Mouse (Mus musculus): ENCODE data around the gene Nr4a3.

Gene Nr4a3

DNA sequence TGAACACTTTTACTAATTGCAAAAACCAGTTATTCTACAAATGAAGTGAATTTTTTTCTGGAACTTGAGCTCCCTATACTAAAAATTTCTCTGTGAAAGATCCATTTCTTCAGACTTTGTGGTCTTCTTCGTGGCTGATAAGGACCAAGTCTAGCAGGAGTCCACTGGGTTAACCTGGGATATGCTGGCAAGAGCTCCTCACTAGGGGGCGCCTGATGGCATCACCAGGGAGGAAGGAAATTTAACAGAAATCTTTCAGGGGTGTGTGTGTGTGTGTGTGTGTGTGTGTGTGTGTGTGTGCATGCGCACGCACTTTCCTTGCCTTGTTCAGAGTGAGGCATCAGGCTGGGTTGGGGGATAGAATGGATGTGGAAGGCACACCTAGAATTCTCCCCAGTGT is 71.2 kb downstream of the Nr4a3 start:
- peak; percentile 18 for DNase-seq (ENCODE audit: low spot score)

DNA sequence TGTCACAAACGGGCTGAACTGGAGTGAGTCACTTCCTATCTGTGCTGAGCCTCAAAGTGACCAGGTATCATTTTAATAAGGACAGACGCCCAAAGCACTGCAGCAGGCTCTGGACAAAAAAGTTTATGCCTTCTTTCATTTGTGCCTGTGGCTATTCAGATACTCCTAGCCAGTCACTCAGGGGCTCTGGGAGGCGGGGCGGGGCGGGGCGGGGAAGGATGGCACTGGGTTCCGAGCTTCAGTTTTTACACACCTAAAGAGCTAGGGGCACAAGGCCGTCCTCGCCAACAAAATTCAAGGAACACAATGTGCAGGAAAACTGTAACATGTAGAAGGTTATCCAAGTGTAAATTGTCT is 79.4 kb downstream of the Nr4a3 start:
- peak; percentile 6 for DNase-seq (ENCODE audit: low spot score)

DNA sequence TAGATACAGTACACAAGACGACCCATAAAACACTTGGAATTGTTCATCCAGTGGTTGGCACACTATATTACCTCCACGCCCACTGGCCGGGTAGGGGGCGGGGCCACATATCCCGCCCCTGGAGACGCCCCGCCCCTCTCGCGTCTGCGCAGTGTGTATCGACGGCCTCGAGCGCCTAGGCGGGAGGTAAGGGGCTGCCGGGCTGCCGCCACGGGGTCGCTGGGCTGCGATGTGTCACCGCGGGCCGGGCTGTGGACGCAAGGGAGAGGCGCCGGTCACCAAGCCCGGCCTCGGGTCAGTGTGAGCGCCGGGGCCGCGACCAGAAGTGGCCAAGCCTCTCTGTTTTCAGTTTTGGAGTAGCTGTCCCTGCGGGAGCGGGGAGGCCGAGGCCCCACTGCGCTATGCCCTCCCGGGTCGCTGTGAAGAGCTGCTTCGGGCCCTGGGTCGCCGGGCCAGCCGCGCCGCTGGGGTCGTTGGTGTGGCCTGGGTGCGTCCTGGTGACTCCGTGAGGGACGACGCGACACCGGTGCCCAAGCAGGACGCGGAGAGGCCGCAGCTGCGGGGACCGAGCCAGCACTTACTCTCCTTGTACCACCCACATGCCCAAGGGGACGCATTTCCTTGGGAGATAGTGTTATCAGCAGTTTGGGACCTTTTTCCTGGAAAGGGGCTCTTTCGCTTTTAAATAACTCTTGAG is 80.0 kb downstream of the Nr4a3 start, which contains the start of gene Stx17:
TSS of gene Stx17 (plus strand) at position 143 of the 697 bp plus-strand sequence.
- DNase-seq (ENCODE audit: low spot score) = peak; percentile 85

DNA sequence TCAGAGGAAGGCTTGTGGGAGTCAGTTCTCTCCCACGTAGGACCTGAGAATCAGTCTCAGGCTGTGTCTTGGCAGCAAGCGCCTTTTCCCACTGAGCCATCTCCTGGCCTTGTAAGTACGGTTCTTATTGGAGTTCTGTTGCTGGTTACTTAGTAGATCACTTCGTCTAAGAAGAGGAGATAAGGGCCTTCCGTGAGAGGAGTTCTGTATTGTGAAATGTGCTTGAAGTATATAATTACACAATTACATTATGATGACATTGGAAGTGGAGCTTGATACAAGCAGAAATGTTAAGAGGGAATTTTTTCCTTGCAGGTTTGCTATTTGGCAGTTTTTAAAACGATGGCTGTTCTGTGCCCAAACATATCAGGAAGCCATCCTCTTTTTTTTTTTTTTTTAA is 85.4 kb downstream of the Nr4a3 start:
- DNase-seq (ENCODE audit: low spot score) = no peak

DNA sequence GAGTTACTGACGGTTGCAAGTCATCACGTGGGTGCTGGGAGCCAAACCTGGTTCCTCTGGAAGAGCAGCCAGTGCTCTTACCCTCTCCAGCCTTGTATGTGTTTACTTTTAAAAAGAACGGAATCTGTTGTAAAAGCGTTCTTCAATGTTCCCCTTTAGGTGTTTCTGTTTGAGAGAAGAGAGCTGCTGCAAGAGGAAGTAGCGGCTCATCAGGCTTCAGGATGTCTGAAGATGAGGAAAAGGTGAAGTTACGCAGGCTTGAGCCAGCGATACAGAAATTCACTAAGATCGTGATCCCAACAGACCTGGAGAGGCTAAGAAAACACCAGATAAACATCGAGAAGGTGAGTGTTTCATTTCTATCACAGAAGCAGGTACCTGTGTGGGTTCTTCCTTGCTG is 86.7 kb downstream of the Nr4a3 start:
- no peak for DNase-seq (ENCODE audit: low spot score)

DNA sequence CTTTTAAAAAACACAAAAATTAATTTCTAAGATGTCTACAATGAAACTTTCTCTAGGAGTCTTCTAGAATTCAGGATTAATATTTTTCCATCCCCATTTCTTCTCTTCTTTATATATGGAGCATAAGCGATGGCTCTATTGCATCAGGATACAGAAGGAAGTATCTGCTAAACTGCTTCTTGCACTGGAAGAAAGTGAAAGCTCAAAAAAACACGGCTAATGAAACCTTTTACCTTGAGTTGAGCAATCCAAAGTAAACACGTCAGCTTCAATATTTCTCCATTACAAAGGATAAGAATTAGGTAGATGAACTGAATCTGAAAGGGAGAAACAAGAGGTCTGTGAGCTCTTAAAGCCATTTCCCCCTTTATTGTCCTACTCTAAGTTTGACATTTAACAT is 87.8 kb downstream of the Nr4a3 start:
- DNase-seq (ENCODE audit: low spot score) = no peak
